Mouse (Mus musculus): ENCODE measurements around the gene Atg4c.

DNA sequence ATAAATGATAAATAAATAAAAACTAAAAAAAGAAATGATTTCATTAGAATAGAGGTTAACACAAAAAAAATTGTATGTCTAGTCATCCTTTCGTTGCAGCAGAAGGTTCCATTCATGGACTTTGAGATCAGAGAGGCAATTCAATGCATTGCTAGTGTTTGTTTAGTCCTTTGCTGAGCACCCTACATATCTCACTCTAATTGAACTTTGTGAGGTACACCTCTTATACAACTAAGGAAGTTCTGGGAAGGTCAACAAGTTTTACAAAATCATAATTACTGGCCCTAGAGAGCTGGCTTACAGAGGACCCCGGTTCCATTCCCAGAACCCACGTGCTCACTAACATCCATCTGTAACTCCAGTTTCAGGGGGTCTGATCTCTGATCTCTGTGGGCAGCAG lies 55.6 kb downstream of the Atg4c start:
- TF ChIP-seq CTCF (IDR thresholded peaks at IDR 0.05) (no peak), EP300 (IDR thresholded peaks at IDR 0.05) (no peak)
